15 mouse cellular contexts compared by ENCODE assay signal in the genomic region with DNA sequence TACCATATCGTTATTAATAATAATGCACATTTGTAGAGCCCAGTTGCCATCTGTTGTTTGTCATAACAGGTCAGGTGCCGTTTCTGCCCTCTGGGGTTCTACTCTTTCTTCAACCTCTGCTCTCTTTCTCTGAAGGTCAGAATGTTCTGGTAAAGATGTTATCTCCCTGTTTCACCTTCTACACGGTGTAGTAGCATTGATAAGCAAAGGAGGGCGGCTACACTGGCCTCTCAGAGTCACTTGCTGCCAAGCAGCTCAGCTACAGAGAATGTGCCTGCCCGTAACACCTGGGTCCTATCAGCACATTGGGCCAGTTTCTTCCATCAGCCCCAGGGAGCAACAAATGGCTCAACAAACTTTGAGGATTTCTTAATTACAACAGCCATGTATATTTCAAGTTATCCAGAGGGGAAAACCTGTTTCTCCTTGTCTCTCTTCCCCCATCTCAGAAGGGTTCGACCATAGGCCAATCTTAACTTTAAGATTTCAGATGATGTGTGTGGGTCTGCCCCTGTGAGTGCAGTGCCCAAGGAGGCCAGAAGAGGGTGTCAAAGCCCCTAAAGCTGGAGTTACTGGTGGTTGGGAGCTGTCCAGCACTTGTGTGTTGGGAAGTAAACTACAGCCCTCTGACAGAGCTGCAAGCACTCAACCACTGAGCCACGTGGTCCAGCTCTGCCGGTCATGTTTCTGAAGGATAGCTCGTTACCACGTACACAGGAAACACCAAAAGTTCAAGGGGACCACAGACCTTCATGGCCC. TPM values are rescaled to one million over a fixed set of nuclear protein-coding genes. Genes with fewer than 3 reads are reported as not detected.
DNase-seq lines count a peak whose midpoint lies in the region; ATAC-seq lines count a peak whose summit lies in the region.
"Had no signal": no experiment of that assay in that cellular context is flagged by ENCODE, and none has a peak within 500 bp of the region (broad histone marks: within the 10 kb centered on the region; RNA-seq: fewer than 3 reads in every experiment).

No protein-coding gene starts in this region.

- no peak for ATAC-seq in kidney, embryonic 14.5 days (ENCODE audit: low FRiP score, low TSS enrichment)
- ATAC-seq in stomach, embryonic 16.5 days (ENCODE audit: insufficient read depth, low FRiP score) = peak; percentile 53; the same call in 1 of the 2 replicates
- ATAC-seq: forebrain, embryonic 14.5 days had no signal

- 92% methylated on average over 10 of the region's 10 CpGs for WGBS in kidney, embryonic 14.5 days
- 89% methylated on average over 10 of the region's 10 CpGs for WGBS in stomach, embryonic 16.5 days

- no peak overlapping the region for H3K4me2 ChIP-seq in kidney, embryonic 14.5 days (replicated peaks; ENCODE audit: low read depth, low read length)
- no peak overlapping the region for H3K4me2 ChIP-seq in stomach, embryonic 16.5 days (ENCODE audit: low read depth, low read length)
- H3K4me2 ChIP-seq: hindbrain, embryonic 12.5 days; midbrain, embryonic 12.5 days had no signal

- H3K27me3 ChIP-seq in kidney, embryonic 14.5 days (ENCODE audit: control insufficient read depth, insufficient read depth, low read length) = no peaks in the 10 kb centered on the region
- no peaks in the 10 kb centered on the region for H3K27me3 ChIP-seq in stomach, embryonic 16.5 days (ENCODE audit: control insufficient read depth, insufficient read depth, low read length)
- H3K27me3 ChIP-seq: hindbrain, embryonic 12.5 days; midbrain, embryonic 12.5 days had no signal

- H3K9ac ChIP-seq in kidney, embryonic 14.5 days (ENCODE audit: low read depth, low read length) = no peak overlapping the region
- H3K9ac ChIP-seq in stomach, embryonic 16.5 days (ENCODE audit: low read length) = no peak overlapping the region
- H3K9ac ChIP-seq: hindbrain, embryonic 12.5 days; midbrain, embryonic 12.5 days had no signal

- no peak overlapping the region for H3K4me3 ChIP-seq in kidney, embryonic 14.5 days (ENCODE audit: low read length)
- no peak overlapping the region for H3K4me3 ChIP-seq in stomach, embryonic 16.5 days (replicated peaks; ENCODE audit: low read length)
- H3K4me3 ChIP-seq: hindbrain, embryonic 12.5 days; midbrain, embryonic 12.5 days had no signal

- no peak overlapping the region for H3K27ac ChIP-seq in kidney, embryonic 14.5 days (ENCODE audit: low read depth, low read length)
- no peak overlapping the region for H3K27ac ChIP-seq in stomach, embryonic 16.5 days (ENCODE audit: low read length)
- H3K27ac ChIP-seq: hindbrain, embryonic 12.5 days; midbrain, embryonic 12.5 days had no signal

- DNase-seq in kidney, adult 11 months = peak; percentile 35
- peak; percentile 39 for DNase-seq in thymus, postnatal 4 days
- no peak for DNase-seq in thymus, postnatal 25 days
- peak; percentile 9 for DNase-seq in embryo, embryonic 11 days
- DNase-seq in right cerebral cortex, postnatal 36 days (ENCODE audit: low spot score in 2 of 2) = no peak
- no peak for DNase-seq in heart, adult 8-10 months (ENCODE audit: low spot score)
- DNase-seq: adrenal gland, adult 2 months; heart, adult 11 months; spleen, adult 18-20 months; thymus, postnatal 36 days had no signal

- H3K4me1 ChIP-seq in kidney, embryonic 14.5 days (ENCODE audit: control insufficient read depth, insufficient read depth, low read length) = no peaks in the 10 kb centered on the region
- H3K4me1 ChIP-seq in stomach, embryonic 16.5 days (ENCODE audit: control insufficient read depth, insufficient read depth, low read length) = no peaks in the 10 kb centered on the region
- H3K4me1 ChIP-seq: hindbrain, embryonic 12.5 days; midbrain, embryonic 12.5 days had no signal

- no peaks in the 10 kb centered on the region for H3K9me3 ChIP-seq in kidney, embryonic 14.5 days (ENCODE audit: control insufficient read depth, low read length)
- H3K9me3 ChIP-seq in stomach, embryonic 16.5 days (replicated peaks; ENCODE audit: control insufficient read depth, low read length) = no peaks in the 10 kb centered on the region
- H3K9me3 ChIP-seq: hindbrain, embryonic 12.5 days; midbrain, embryonic 12.5 days had no signal

- H3K36me3 ChIP-seq in kidney, embryonic 14.5 days (ENCODE audit: control insufficient read depth, insufficient read depth, low read length) = peaks cover 3% of the 10 kb centered on the region; the same call in 1 of the 2 replicates
- H3K36me3 ChIP-seq in stomach, embryonic 16.5 days (ENCODE audit: control insufficient read depth, insufficient read depth, low read length) = peaks cover 13% of the 10 kb centered on the region
- H3K36me3 ChIP-seq: hindbrain, embryonic 12.5 days; midbrain, embryonic 12.5 days had no signal

RNA-seq across cellular contexts. Expression of a gene that starts 21.1 kb away (rescaled TPM):
- polyA plus RNA-seq in kidney, embryonic 14.5 days (2014; fragmentation: Nextera tagmentation; extraction: Ambion mirVana) = 27.0 and 38.3 TPM in 2 replicates
- polyA plus RNA-seq in stomach, embryonic 16.5 days (2015; fragmentation: Nextera tagmentation; extraction: Ambion mirVana) = 20.0 and 20.4 TPM in 2 replicates
- total RNA-seq in heart, adult 8-10 months (2022) = 1 to 10 TPM; 3.6 to 5.2 (median 4.3) TPM

RNA-seq across cellular contexts. Expression of a gene that starts 39.1 kb away (rescaled TPM):
- polyA plus RNA-seq in kidney, embryonic 14.5 days (2014; fragmentation: Nextera tagmentation; extraction: Ambion mirVana) = 28.1 and 34.7 TPM in 2 replicates
- polyA plus RNA-seq in stomach, embryonic 16.5 days (2015; fragmentation: Nextera tagmentation; extraction: Ambion mirVana) = 146 and 153 TPM in 2 replicates
- 10 to 100 TPM; 29.2 to 41.0 (median 37.3) TPM for total RNA-seq in heart, adult 8-10 months (2022)

Comparison
In these comparisons a context has a peak if more than half of its experiments do, and no peak if none do; other contexts are left out.
1. DNase-seq: peak in kidney, adult 11 months (single experiment), thymus, postnatal 4 days (single experiment) and embryo, embryonic 11 days (single experiment); none in thymus, postnatal 25 days (single experiment), right cerebral cortex, postnatal 36 days (0 of 2) and heart, adult 8-10 months (single experiment).